Mouse (Mus musculus): ENCODE data around the gene Ppp1r12a. TPM values are rescaled to one million over a fixed set of nuclear protein-coding genes. Genes with fewer than 3 reads are reported as not detected.

Gene Ppp1r12a
- polyA plus RNA-seq, 1 experiment from 2014 or later, result 64.9 TPM

DNA sequence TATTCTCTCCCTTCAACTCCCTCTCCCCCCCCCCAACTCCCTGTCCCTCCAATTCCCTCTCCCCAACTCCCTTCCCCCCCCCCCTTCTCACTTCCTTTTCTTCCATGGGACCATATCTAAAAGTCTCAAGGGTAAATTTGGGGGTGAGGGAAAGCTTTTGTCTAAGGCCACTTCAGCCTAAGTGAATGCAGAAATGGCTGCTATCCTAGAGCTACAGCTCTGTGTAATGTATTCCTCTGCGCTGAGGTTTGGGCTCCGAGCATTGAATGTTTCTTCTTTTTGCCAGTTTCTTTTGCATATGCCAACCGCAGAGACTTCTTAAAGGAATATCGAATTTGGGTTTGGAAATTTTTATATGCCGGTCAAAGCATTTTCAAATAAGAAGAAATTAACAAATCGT is 28.7 kb upstream of the Ppp1r12a start:
- Histone ChIP-seq H3K9me3 (replicated peaks; ENCODE audit: control insufficient read depth, low read length) (no peaks in the 10 kb centered on the region), H3K9ac (ENCODE audit: low read length) (no peak overlapping the region), H3K4me3 (ENCODE audit: low read depth, low read length) (no peak overlapping the region), H3K4me1 (ENCODE audit: control insufficient read depth, insufficient read depth, low read length) (no peaks in the 10 kb centered on the region), H3K36me3 (ENCODE audit: control insufficient read depth, insufficient read depth, low read length) (no peaks in the 10 kb centered on the region), H3K4me2 (ENCODE audit: low read length) (peak overlapping the region; percentile 18; the same call in 1 of the 2 replicates), H3K27me3 (replicated peaks; ENCODE audit: control insufficient read depth, insufficient read depth, low read length) (no peaks in the 10 kb centered on the region), H3K27ac (ENCODE audit: low read depth, low read length) (0 out of 2 replicates have a peak overlapping the region, but pooled peaks have one; percentile 2)
- 70% methylated on average over 6 of the region's 6 CpGs for WGBS
- peak; percentile 57 for DNase-seq (ENCODE audit: low spot score)
- ATAC-seq, result peak; percentile 85

DNA sequence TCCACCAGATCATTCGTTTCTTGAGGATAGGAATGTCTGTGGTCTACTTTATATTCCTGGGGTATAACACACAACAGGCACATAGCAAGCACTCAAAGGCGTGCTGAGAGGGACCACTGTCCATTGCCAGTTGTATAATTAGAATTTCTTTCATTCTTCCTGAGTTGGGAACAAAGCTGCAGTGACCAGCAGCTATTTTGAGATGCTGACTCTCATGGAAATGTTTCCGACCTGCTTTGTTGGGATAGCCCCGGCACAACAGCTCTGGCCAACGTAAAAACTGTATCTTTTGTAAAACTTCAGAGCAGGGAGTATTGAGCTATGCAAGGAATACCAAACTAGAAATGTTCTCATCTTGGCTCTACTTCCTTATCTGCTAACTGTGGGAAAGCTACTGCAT is 28.2 kb upstream of the Ppp1r12a start:
- ATAC-seq (peak; percentile 90), DNase-seq (ENCODE audit: low spot score) (peak; percentile 57)
- Histone ChIP-seq H3K27ac (ENCODE audit: low read depth, low read length) (0 out of 2 replicates have a peak overlapping the region, but pooled peaks have one; percentile 2), H3K4me3 (ENCODE audit: low read depth, low read length) (no peak overlapping the region), H3K4me1 (ENCODE audit: control insufficient read depth, insufficient read depth, low read length) (no peaks in the 10 kb centered on the region), H3K27me3 (replicated peaks; ENCODE audit: control insufficient read depth, insufficient read depth, low read length) (no peaks in the 10 kb centered on the region), H3K36me3 (ENCODE audit: control insufficient read depth, insufficient read depth, low read length) (no peaks in the 10 kb centered on the region), H3K4me2 (ENCODE audit: low read length) (peak overlapping the region; percentile 18; the same call in 1 of the 2 replicates), H3K9me3 (replicated peaks; ENCODE audit: control insufficient read depth, low read length) (no peaks in the 10 kb centered on the region), H3K9ac (ENCODE audit: low read length) (no peak overlapping the region)
- WGBS, result 55% methylated on average over 5 of the region's 5 CpGs

DNA sequence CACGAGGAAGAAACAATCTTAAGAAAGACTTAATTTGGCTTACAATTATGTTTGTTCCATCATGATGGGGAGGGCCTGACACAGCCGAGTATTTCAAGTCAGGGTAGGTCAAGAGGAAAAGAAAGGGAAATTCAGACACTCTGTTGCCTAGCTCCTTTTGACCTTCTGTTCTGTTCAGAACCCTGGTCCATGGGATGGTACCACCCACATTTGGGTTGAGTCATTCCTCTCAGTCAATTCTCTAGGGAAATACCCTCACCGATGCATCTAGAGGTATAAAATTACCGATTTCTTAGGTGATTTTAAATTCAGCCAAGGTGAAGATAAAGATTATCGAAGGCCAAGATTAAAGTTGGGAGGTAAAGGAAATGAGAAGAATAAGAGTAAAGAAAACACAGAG is 23.6 kb upstream of the Ppp1r12a start:
- no peak overlapping the region for H3K4me2 ChIP-seq (ENCODE audit: low read length)
- 82% methylated on average over 5 of the region's 5 CpGs for WGBS
- DNase-seq (ENCODE audit: low spot score) (no peak), ATAC-seq (no peak)
- no peaks in the 10 kb centered on the region for H3K36me3 ChIP-seq (ENCODE audit: control insufficient read depth, insufficient read depth, low read length)
- H3K27ac ChIP-seq (ENCODE audit: low read depth, low read length), result no peak overlapping the region
- no peaks in the 10 kb centered on the region for H3K27me3 ChIP-seq (replicated peaks; ENCODE audit: control insufficient read depth, insufficient read depth, low read length)
- no peak overlapping the region for H3K9ac ChIP-seq (ENCODE audit: low read length)
- no peaks in the 10 kb centered on the region for H3K9me3 ChIP-seq (replicated peaks; ENCODE audit: control insufficient read depth, low read length)
- no peaks in the 10 kb centered on the region for H3K4me1 ChIP-seq (ENCODE audit: control insufficient read depth, insufficient read depth, low read length)
- H3K4me3 ChIP-seq (ENCODE audit: low read depth, low read length), result no peak overlapping the region

DNA sequence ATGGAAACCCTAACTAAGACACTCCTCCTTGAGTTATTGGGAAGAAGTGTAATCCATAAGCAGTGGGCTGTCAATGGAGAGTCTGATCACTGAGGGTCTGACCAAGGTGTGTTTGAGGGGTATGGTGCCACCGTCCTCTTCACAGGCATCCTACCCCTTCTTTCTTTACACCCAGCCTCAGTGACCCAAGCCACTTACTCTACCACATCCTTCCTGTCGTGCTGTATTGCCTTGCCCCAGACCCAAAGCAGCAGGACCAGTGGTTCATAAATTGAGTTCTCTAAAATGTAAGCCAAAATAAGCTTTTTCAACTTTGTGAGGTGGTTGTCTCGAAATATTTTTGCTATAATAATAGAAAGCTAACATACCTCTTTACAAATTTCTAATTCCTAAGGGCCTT is 22.2 kb upstream of the Ppp1r12a start:
- Histone ChIP-seq H3K27ac (ENCODE audit: low read depth, low read length) (no peak overlapping the region), H3K4me1 (ENCODE audit: control insufficient read depth, insufficient read depth, low read length) (no peaks in the 10 kb centered on the region), H3K36me3 (ENCODE audit: control insufficient read depth, insufficient read depth, low read length) (no peaks in the 10 kb centered on the region), H3K27me3 (replicated peaks; ENCODE audit: control insufficient read depth, insufficient read depth, low read length) (no peaks in the 10 kb centered on the region), H3K4me2 (ENCODE audit: low read length) (no peak overlapping the region), H3K4me3 (ENCODE audit: low read depth, low read length) (no peak overlapping the region), H3K9ac (ENCODE audit: low read length) (no peak overlapping the region), H3K9me3 (replicated peaks; ENCODE audit: control insufficient read depth, low read length) (no peaks in the 10 kb centered on the region)
- DNase-seq (ENCODE audit: low spot score), result no peak
- no peak for ATAC-seq
- 74% methylated on average over 3 of the region's 3 CpGs for WGBS

DNA sequence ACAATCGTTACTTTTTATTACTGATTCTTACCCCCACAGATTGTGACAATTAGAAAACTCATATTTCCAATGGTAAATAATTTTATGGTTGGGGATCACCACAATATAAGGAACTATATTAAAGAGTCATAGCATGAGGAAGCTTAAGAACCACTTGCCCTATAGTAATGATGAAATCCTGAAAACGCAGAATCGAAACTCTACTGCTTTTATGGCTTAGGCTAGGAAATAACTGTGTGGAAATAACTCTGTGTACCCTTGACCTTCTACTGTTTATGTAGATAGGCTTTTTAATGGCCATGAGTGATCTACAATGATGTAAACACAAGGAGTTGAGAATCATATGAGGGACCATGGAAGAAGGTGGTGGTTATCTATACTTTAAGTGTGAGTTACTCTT is 21.3 kb upstream of the Ppp1r12a start:
- Histone ChIP-seq H3K27ac (ENCODE audit: low read depth, low read length) (no peak overlapping the region), H3K27me3 (replicated peaks; ENCODE audit: control insufficient read depth, insufficient read depth, low read length) (no peaks in the 10 kb centered on the region), H3K4me1 (ENCODE audit: control insufficient read depth, insufficient read depth, low read length) (no peaks in the 10 kb centered on the region), H3K4me3 (ENCODE audit: low read depth, low read length) (no peak overlapping the region), H3K9ac (ENCODE audit: low read length) (no peak overlapping the region), H3K9me3 (replicated peaks; ENCODE audit: control insufficient read depth, low read length) (no peaks in the 10 kb centered on the region), H3K36me3 (ENCODE audit: control insufficient read depth, insufficient read depth, low read length) (no peaks in the 10 kb centered on the region), H3K4me2 (ENCODE audit: low read length) (no peak overlapping the region)
- no peak for ATAC-seq
- 92% methylated on average over 3 of the region's 3 CpGs for WGBS
- no peak for DNase-seq (ENCODE audit: low spot score)

DNA sequence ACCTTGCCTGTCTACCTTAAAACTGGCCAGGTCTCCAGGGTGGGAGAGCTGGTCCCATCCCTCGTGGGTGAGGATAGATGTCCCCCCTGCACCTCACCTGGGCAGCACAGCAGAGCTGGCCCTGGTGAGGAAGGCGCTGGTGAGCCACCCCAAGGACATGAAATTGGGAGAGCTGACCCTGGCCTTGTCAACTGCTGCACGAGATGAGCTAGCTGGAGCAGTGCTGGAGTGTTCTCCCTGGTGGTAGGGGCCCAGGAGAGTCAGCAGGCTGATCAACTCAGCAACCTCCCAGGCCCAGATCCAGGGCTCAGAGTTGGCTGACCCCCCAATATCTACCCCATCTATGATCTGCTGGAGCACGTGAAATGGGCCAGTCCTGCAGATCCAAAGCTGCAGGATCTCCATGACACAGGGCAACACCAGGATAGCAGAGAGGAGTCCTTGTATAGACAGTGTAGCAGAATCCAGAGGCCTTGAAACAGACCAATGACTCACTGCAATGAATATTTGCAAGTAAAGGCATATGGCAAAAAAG is 17.9 kb upstream of the Ppp1r12a start:
- Histone ChIP-seq H3K4me2 (ENCODE audit: low read length) (no peak overlapping the region), H3K36me3 (ENCODE audit: control insufficient read depth, insufficient read depth, low read length) (no peaks in the 10 kb centered on the region), H3K27me3 (replicated peaks; ENCODE audit: control insufficient read depth, insufficient read depth, low read length) (no peaks in the 10 kb centered on the region), H3K4me3 (ENCODE audit: low read depth, low read length) (no peak overlapping the region), H3K9ac (ENCODE audit: low read length) (no peak overlapping the region), H3K9me3 (replicated peaks; ENCODE audit: control insufficient read depth, low read length) (no peaks in the 10 kb centered on the region), H3K27ac (ENCODE audit: low read depth, low read length) (no peak overlapping the region), H3K4me1 (ENCODE audit: control insufficient read depth, insufficient read depth, low read length) (no peaks in the 10 kb centered on the region)
- 80% methylated on average over 4 of the region's 4 CpGs for WGBS
- ATAC-seq, result no peak
- no peak for DNase-seq (ENCODE audit: low spot score)

DNA sequence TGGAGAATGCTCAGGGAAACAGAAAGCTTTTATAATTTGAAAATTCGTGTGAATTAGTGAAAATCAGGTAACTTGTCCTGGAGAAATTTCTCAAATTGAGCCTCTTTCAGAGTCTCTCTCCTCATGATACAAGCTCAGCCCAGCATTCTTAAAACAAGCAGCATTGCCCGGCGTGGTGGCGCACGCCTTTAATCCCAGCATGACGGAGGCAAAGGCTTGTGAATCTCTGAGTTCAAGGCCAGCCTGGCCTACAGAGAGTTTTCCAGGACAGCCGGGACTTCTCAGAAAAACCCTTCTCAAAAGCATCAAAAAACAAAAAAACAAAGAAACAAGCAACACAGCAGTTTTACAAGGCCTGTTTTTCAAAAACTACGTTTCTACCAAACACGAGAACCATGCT is 16.3 kb upstream of the Ppp1r12a start:
- Histone ChIP-seq H3K27me3 (replicated peaks; ENCODE audit: control insufficient read depth, insufficient read depth, low read length) (no peaks in the 10 kb centered on the region), H3K27ac (ENCODE audit: low read depth, low read length) (no peak overlapping the region), H3K36me3 (ENCODE audit: control insufficient read depth, insufficient read depth, low read length) (no peaks in the 10 kb centered on the region), H3K4me1 (ENCODE audit: control insufficient read depth, insufficient read depth, low read length) (no peaks in the 10 kb centered on the region), H3K9ac (ENCODE audit: low read length) (no peak overlapping the region), H3K4me3 (ENCODE audit: low read depth, low read length) (no peak overlapping the region), H3K9me3 (replicated peaks; ENCODE audit: control insufficient read depth, low read length) (no peaks in the 10 kb centered on the region), H3K4me2 (ENCODE audit: low read length) (no peak overlapping the region)
- no peak for DNase-seq (ENCODE audit: low spot score)
- no peak for ATAC-seq
- WGBS, result 81% methylated on average over 9 of the region's 9 CpGs

DNA sequence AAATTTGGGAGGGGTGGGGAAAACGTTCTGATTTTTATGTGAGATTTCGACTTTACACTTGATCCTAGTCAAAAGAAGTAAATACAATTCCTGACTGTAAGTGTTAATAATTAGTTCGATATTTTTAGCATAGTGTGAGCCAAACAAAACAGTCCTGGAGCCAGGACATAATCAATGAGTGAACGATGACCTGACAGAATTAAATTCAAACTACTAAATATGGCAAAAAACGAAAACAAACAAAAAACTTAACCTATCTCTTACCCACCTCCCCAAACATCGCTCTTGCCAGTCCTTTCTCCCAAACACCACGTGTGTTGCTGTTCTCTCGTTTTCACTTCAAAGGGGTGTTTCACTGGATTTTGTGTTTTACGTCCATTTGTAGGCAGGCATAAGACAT is 15.0 kb upstream of the Ppp1r12a start:
- H3K9ac ChIP-seq (ENCODE audit: low read length), result no peak overlapping the region

DNA sequence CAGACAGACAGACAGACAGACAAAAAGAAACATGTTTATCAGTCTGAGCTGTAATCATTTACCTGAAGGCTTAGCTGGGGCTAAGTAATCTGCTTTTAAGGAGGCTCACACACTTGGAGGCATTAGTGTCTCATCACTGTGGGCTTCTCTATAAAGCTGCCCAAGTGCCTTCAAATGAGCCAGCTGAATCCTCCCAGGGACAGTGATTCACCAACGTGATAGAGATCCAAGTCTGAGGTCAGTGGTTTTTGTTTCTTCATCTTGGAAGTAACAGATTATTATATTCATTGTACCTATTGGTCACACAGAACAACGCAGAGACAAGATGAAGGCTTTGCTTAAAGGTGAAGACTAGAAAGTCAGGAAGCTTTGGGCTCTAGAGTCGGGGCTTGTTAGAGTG is 8.7 kb upstream of the Ppp1r12a start:
- H3K4me1 ChIP-seq (ENCODE audit: control insufficient read depth, insufficient read depth, low read length), result no peaks in the 10 kb centered on the region
- no peak overlapping the region for H3K4me3 ChIP-seq (ENCODE audit: low read depth, low read length)
- H3K27me3 ChIP-seq (replicated peaks; ENCODE audit: control insufficient read depth, insufficient read depth, low read length), result no peaks in the 10 kb centered on the region
- no peaks in the 10 kb centered on the region for H3K36me3 ChIP-seq (ENCODE audit: control insufficient read depth, insufficient read depth, low read length)
- no peaks in the 10 kb centered on the region for H3K9me3 ChIP-seq (replicated peaks; ENCODE audit: control insufficient read depth, low read length)
- WGBS, result 78% methylated on average over 3 of the region's 3 CpGs
- no peak for DNase-seq (ENCODE audit: low spot score)
- H3K4me2 ChIP-seq (ENCODE audit: low read length), result no peak overlapping the region
- no peak overlapping the region for H3K9ac ChIP-seq (ENCODE audit: low read length)
- no peak overlapping the region for H3K27ac ChIP-seq (ENCODE audit: low read depth, low read length)
- ATAC-seq, result no peak

More for the DNA sequence above, 15.0 kb upstream of the Ppp1r12a start:
- no peaks in the 10 kb centered on the region for H3K36me3 ChIP-seq (ENCODE audit: control insufficient read depth, insufficient read depth, low read length)
- H3K9me3 ChIP-seq (replicated peaks; ENCODE audit: control insufficient read depth, low read length), result no peaks in the 10 kb centered on the region
- H3K4me2 ChIP-seq (ENCODE audit: low read length), result no peak overlapping the region
- no peaks in the 10 kb centered on the region for H3K4me1 ChIP-seq (ENCODE audit: control insufficient read depth, insufficient read depth, low read length)
- H3K27ac ChIP-seq (ENCODE audit: low read depth, low read length), result no peak overlapping the region
- ATAC-seq (no peak), DNase-seq (ENCODE audit: low spot score) (no peak)
- no peak overlapping the region for H3K4me3 ChIP-seq (ENCODE audit: low read depth, low read length)
- 83% methylated on average over 9 of the region's 9 CpGs for WGBS
- no peaks in the 10 kb centered on the region for H3K27me3 ChIP-seq (replicated peaks; ENCODE audit: control insufficient read depth, insufficient read depth, low read length)
